Mouse (Mus musculus) neural tube, embryonic 10.5 days (tissue): ENCODE results near the gene Mrpl23.

Source experiments
- DNase-seq: peaks from one replicate; pipeline ENCODE4 v3.0.0-alpha.2; 2017; ENCODE audit warnings: low spot score; ENCODE audit errors: extremely low spot score

Gene Mrpl23

GRCm38 (mm10) chr7:142532671-142533058, at the start of gene Mrpl23:
Gene Mrpl23 (plus strand): TSS chr7:142532686.
- DNase-seq: no peak

- DNase-seq: peak; percentile 44
Measured at GRCm38 (mm10) chr7:142483136-142483535, 49.4 kb upstream of the Mrpl23 start.

GRCm38 (mm10) chr7:142484780-142485179, 47.7 kb upstream of the Mrpl23 start:
- no peak for DNase-seq

DNA sequence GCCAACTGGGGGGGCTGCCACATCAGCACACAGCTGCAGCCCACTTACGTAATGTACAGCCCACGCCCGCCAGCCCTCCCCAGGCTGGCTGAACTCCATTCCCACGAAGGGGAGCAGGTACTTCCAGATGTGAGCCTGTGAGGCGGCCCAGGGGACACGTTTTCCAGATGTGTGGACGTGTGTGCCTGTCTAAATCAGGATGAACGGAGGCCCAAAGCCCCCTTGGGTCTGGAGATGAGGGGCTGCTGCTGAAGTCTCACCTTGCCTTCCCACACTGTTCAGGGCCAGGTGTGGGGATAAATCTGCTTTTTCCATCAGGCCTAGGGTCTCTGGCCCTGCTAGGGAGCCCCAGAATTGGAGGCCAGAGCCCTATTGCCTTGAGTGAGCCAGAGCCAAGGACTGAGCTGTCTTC, 45.7 kb upstream of the Mrpl23 start:
- DNase-seq: no peak

- DNase-seq: peak; percentile 71
Measured at GRCm38 (mm10) chr7:142487341-142487859, 45.1 kb upstream of the Mrpl23 start.

- no peak for DNase-seq
Measured at GRCm38 (mm10) chr7:142488053-142488452, 44.4 kb upstream of the Mrpl23 start.

- DNase-seq: peak; percentile 65
Measured at GRCm38 (mm10) chr7:142493535-142493934, 39.0 kb upstream of the Mrpl23 start.

DNA sequence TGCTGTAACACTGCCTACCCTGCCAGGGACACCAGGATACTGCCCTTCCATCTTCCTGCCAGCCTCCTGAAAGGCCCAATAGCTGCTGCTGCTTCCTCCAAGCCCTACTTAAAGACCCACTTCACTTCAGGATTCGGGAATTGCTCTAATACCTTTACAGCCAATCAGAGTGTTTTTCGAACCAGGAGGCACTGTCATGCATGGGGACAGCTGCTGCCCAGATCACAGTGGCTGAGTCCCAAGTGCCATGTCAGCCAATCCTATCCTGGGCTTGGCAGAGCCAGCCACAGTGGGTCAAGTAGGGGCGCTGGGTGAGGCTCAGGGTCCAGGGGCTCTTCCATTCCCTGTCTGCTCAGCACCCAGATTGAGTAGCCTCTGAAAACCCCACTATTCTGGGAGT, 36.3 kb upstream of the Mrpl23 start:
- no peak for DNase-seq

DNA sequence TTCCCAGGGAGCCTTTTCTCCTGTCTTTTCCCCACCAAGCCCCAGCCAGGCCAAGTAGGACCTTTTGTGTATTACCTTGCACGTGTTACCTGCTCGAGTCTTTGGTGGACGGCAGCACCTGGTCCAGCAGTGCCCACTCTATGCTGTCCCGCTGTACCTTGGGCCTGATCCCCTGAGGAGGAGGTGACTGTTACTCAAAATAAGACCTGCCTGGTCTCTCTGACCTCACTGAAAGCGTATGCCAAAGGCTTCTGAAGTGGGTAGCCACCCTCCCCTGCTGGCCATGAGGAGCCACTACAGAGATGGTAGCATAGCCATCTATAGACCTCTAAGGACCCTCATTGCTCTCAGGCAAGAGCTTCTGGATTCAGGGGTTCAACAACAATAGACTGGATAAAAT, 35.7 kb upstream of the Mrpl23 start:
- no peak for DNase-seq

DNA sequence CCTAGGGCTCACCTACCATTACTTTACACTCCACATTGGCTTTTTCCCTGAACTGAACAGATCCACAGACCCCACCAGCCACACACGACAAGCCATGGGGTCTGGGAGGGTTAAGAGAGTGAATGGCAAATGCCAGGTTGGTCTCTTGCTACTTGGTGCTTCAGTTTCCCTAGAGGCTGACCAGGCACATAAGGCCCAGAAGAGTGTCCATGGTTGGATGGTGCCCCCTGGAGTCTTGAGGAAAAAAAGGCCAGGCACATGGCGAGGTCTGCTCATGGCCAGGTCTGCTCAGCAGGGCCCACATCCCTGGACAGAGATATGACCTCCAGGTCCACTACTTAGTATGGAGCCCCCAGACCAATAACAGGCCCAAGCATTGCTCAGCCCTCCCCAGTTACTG, 34.7 kb upstream of the Mrpl23 start:
- no peak for DNase-seq

GRCm38 (mm10) chr7:142498575-142498974, 33.9 kb upstream of the Mrpl23 start, which contains the start of gene Tnnt3:
Gene Tnnt3 (plus strand): TSS chr7:142498836.
- no peak for DNase-seq

GRCm38 (mm10) chr7:142499010-142499721, 33.3 kb upstream of the Mrpl23 start:
- no peak for DNase-seq

DNA sequence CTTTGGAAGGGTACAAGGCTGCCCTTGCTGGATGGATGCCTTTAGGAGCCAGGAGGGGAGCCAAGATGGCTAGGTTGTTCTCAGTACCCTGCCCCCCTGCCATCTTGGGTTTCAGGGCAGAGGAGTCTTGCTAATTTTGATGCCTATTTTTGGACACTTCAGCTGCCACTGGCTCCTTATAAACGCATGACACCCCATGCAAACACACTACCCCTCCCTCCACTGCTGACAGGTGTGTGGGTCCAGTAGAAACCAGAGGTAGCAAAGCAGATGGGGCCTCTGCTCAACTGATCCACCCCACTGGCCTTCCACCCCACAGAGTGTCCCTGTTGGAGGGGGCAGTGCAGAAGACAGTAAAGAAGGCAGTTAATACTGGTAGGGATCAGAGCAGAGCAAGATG, 32.5 kb upstream of the Mrpl23 start:
- DNase-seq: no peak

GRCm38 (mm10) chr7:142503206-142503605, 29.3 kb upstream of the Mrpl23 start:
- DNase-seq: no peak

- DNase-seq: peak; percentile 55
Measured at GRCm38 (mm10) chr7:142505942-142506341, 26.5 kb upstream of the Mrpl23 start.

- peak; percentile 33 for DNase-seq
Measured at GRCm38 (mm10) chr7:142506501-142506900, 26.0 kb upstream of the Mrpl23 start.

- DNase-seq: no peak
Measured at GRCm38 (mm10) chr7:142507453-142507852, 25.0 kb upstream of the Mrpl23 start.

GRCm38 (mm10) chr7:142509518-142509917, 23.0 kb upstream of the Mrpl23 start:
- peak; percentile 68 for DNase-seq

DNA sequence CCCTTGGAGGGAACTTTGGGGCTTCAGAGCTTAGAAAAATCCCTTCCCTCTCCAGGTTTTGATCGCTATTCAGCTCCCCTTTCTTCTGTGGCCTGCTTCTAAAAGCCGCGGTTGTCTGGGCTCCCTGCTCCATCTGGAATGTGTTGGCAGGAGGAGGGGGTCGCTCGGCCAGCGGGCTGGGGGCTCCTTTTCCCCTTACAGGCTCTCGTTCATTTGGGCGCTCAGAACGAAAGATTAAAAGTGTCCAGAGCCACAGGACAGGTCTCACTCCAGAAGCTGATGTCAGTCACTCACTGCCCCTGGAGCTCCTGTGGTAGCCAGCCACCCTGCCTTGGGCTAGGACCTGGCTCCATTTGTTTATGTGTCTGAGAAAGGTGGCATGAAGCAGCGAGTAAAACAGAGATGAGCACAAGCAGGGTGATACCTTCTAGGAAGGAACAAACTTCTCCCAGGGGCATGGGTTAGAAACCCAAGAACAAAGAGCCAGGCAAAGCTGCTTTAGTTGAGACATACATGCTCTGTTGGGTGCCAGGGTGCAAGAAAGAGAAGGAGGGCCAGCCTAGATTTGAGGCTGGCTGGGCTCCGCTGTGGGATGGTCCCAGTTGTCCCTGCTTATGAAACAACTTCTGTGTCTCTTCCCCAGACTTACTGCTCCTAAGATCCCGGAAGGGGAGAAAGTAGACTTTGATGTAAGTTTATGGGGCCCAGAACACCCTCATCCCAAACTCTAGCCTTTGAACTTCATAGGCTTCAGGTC, 22.3 kb upstream of the Mrpl23 start:
- peak; percentile 75 for DNase-seq

DNA sequence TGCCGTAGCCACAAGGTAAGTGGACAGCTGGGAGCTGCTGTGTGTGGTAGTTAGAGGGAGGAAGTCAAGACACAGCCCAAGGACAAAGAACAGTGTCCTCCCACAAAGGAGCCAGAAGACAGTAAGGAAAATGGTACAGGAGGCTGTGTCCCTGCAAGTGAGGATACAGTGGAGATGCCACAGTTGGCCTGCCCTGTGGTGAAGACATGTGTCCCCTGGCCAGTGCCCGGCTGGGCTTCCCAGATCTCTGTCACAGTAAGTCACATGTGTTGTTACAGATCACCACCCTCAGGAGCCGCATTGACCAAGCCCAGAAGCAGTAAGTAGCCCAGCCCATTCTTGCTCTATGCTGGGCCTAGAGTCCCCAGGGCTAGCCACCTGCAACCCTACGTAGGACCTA, 18.4 kb upstream of the Mrpl23 start:
- no peak for DNase-seq

- no peak for DNase-seq
Measured at GRCm38 (mm10) chr7:142516221-142516978, 16.1 kb upstream of the Mrpl23 start.

- DNase-seq: no peak
Measured at GRCm38 (mm10) chr7:142517531-142517930, 15.0 kb upstream of the Mrpl23 start.
